Mouse (Mus musculus) intestine, embryonic 14.5 days (tissue): ENCODE measurements around the gene Catsperg2. TPM values are rescaled to one million over a fixed set of nuclear protein-coding genes. Genes with fewer than 3 reads are reported as not detected.
A peak's percentile ranks its signal among the peaks of the same experiment; 100 is the strongest.
"Not testable (repeated sequence)": the region's sequence is repeated elsewhere in the genome, so short reads cannot be mapped to it uniquely, and the experiment has no call there.

Experiments
- ATAC-seq: fragments of 200-750 bp; cut with Nextera tagmentation; replicated peaks from 2 replicates; pipeline ENCODE4 v1.8.0; 2017; ENCODE audit warnings: low read depth, moderate number of reproducible peaks, moderate TSS enrichment, moderate library complexity; ENCODE audit not compliant: low FRiP score, low TSS enrichment
- DNase-seq: peaks from one replicate; pipeline ENCODE4 v3.0.0-alpha.2; 2018; ENCODE audit warnings: low spot score
- H3K27ac ChIP-seq: fragments of 300-500 bp; sonication (generic); 2 replicates; pipeline ENCODE4 v1.5.1; 2014; ENCODE audit warnings: low read depth, mild to moderate bottlenecking, control low read depth
- H3K27me3 ChIP-seq: fragments of 300-500 bp; sonication (generic); replicated peaks from 2 replicates; pipeline ENCODE4 v1.6.1; 2014; ENCODE audit warnings: low read length, control low read depth; ENCODE audit not compliant: control insufficient read depth, insufficient read depth
- H3K36me3 ChIP-seq: fragments of 300-500 bp; sonication (generic); 2 replicates; pipeline ENCODE4 v1.6.1; 2014; ENCODE audit warnings: low read length, control low read depth; ENCODE audit not compliant: control insufficient read depth, insufficient read depth
- H3K4me1 ChIP-seq: fragments of 300-500 bp; sonication (generic); replicated peaks from 2 replicates; pipeline ENCODE4 v1.6.1; 2014; ENCODE audit warnings: low read length, control low read depth, mixed read lengths; ENCODE audit not compliant: control insufficient read depth, insufficient read depth
- H3K4me2 ChIP-seq: fragments of 300-500 bp; sonication (generic); 2 replicates; pipeline ENCODE4 v1.6.1; 2014; ENCODE audit warnings: low read length
- H3K4me3 ChIP-seq: fragments of 300-500 bp; sonication (generic); 2 replicates; pipeline ENCODE4 v1.5.1; 2014; ENCODE audit warnings: low read depth, low read length, control low read depth, mixed read lengths
- H3K9ac ChIP-seq: fragments of 300-500 bp; sonication (generic); 2 replicates; pipeline ENCODE4 v1.6.1; 2014; ENCODE audit warnings: mild to moderate bottlenecking, low read length
- H3K9me3 ChIP-seq: fragments of 300-500 bp; sonication (generic); 2 replicates; pipeline ENCODE4 v1.6.1; 2016; ENCODE audit warnings: low read length, control low read depth; ENCODE audit not compliant: control insufficient read depth
- WGBS: fragments of 180-500 bp; shearing (Covaris S2); extraction: QIAGEN DNeasy Blood & Tissue Kit; methylation state at CpG from one replicate; pipeline ENCODE4 v1.1.7; 2014; 5-methylcytosine and 5-hydroxymethylcytosine counted together
- polyA plus RNA-seq: library from polyadenylated mRNA; unstranded; fragments of >200 nt; fragmentation: Nextera tagmentation; extraction: Ambion mirVana; gene quantifications from 2 replicates; pipeline ENCODE4 v1.2.1, GENCODE M21; 2014

Catsperg2 gene
- not detected in 2 replicates for polyA plus RNA-seq

DNA sequence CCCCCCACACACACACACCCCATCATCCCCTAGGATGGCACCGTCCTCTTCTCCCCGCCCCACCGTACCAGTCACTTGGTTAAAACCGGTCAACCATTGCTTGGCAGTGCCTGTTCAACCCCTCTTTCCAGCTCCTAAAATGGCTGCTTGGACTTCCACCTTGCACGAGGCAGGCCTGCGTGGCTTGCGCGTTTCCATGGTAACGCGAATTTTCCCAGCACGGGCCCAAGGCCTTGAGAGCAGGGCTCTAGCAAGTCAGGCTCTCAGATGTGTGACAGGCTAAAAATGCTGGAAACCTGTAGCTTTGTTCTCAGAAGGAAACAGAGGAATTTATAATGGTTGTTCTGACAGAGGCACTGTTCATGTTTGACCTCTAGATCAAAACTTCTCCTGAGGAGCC lies at the start of gene Catsperg2:
Gene Catsperg2, minus strand, starts transcription at position 173 of the 400 bp plus-strand sequence.
- not testable (repeated sequence) for H3K27ac ChIP-seq, DNase-seq, H3K4me3 ChIP-seq, H3K36me3 ChIP-seq, H3K4me1 ChIP-seq, H3K9ac ChIP-seq, H3K4me2 ChIP-seq, H3K27me3 ChIP-seq, H3K9me3 ChIP-seq
- 0 out of 2 replicates have a peak, but pooled peaks have one; percentile 47 for ATAC-seq
- 64% methylated on average over 11 of the region's 11 CpGs for WGBS

DNA sequence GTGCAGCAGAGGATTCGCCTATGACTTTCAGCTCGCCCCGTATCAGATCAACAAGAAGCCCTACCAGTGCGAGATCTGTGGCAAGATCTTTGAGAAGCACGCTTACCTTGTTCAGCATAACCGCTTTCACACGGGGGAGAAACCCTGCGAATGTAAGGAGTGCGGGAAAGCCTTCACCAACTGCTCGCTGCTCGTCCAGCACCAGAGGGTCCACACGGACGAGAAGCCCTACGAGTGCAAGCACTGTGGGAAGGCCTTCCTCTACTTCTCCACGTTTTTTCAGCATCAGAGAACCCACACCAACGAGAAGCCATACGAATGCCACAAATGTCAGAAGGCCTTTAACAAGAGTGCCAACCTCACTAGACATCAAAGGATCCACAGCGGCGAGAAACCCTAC lies 49.7 kb upstream of the Catsperg2 start:
- Histone ChIP-seq H3K9ac (no peak overlapping the region), H3K27ac (no peak overlapping the region), H3K4me2 (no peak overlapping the region), H3K4me3 (no peak overlapping the region), H3K36me3 (peaks cover 83% of the 10 kb centered on the region), H3K27me3 (no peaks in the 10 kb centered on the region), H3K9me3 (0 out of 2 replicates have a peak, but pooled peaks cover 5% of the 10 kb centered on the region), H3K4me1 (no peaks in the 10 kb centered on the region)
- ATAC-seq (no peak), DNase-seq (no peak)
- WGBS: 96% methylated on average over 19 of the region's 19 CpGs

DNA sequence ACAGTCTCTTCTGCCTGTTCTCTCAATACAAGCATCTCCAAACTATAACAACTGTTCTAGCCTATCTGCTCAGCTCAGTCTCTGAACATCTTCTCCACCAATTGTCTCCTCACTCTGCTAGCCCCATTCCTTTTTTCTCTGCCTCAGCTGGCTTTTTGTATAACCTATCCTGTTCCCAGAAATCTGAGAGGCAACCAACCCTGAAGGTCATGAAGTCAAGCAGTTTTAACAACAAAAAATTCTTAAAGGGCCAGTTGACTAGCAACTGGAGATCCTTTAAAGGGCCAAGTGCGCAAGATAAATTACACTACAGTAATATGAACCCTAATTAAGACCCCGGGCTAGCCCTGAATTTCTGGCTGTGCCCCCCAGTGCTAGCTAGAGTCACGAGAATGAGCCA lies 47.5 kb upstream of the Catsperg2 start:
- Histone ChIP-seq H3K9ac (no peak overlapping the region), H3K9me3 (0 out of 2 replicates have a peak, but pooled peaks cover 5% of the 10 kb centered on the region), H3K27me3 (no peaks in the 10 kb centered on the region), H3K36me3 (peaks cover 80% of the 10 kb centered on the region), H3K27ac (no peak overlapping the region), H3K4me1 (peaks cover 5% of the 10 kb centered on the region; the same call in 1 of the 2 replicates), H3K4me2 (no peak overlapping the region), H3K4me3 (no peak overlapping the region)
- DNase-seq (peak; percentile 24), ATAC-seq (no peak)
- 96% methylated on average over 3 of the region's 3 CpGs for WGBS

- WGBS: 90% methylated on average over 7 of the region's 7 CpGs
- 0 out of 2 replicates have a peak, but pooled peaks cover 5% of the 10 kb centered on the region for H3K9me3 ChIP-seq
- no peaks in the 10 kb centered on the region for H3K27me3 ChIP-seq
- H3K4me3 ChIP-seq: no peak overlapping the region
- no peak overlapping the region for H3K27ac ChIP-seq
- no peak overlapping the region for H3K4me2 ChIP-seq
- peak; percentile 13 for DNase-seq
- ATAC-seq: no peak
- H3K36me3 ChIP-seq: peaks cover 72% of the 10 kb centered on the region
- no peak overlapping the region for H3K9ac ChIP-seq
- peaks cover 7% of the 10 kb centered on the region; the same call in 1 of the 2 replicates for H3K4me1 ChIP-seq
These were observed 46.7 kb upstream of the Catsperg2 start for GRCm38 (mm10) chr7:29773503-29773902.

DNA sequence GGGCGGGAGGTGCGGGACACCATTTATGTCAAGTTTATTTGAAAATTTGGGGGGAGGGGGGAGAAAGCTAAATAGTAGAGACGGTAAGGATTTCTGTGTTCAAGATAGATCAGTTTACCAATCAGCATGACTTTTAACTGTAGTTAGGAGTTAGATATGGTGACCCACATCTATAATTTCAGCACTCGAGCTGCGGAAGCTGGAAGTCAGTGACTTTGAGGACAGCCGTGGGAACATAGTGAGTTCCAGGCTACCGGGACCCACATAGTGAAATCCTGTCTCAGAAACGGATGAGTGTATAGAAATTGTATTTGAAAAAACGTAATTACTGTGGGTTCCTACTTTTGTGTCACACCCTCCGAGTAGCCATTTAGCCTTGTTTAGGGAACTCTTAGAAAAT lies 42.1 kb upstream of the Catsperg2 start:
- no peaks in the 10 kb centered on the region for H3K27me3 ChIP-seq
- WGBS: 6% methylated on average over 10 of the region's 10 CpGs
- peak overlapping the region; percentile 67 for H3K4me2 ChIP-seq
- peak overlapping the region; percentile 62 for H3K4me3 ChIP-seq
- peak overlapping the region; percentile 73; the same call in 1 of the 2 replicates for H3K27ac ChIP-seq
- H3K9me3 ChIP-seq: no peaks in the 10 kb centered on the region
- ATAC-seq: no peak
- no peak for DNase-seq
- H3K9ac ChIP-seq: peak overlapping the region; percentile 55
- H3K4me1 ChIP-seq: peaks cover 7% of the 10 kb centered on the region; the same call in 1 of the 2 replicates
- H3K36me3 ChIP-seq: peaks cover 27% of the 10 kb centered on the region

DNA sequence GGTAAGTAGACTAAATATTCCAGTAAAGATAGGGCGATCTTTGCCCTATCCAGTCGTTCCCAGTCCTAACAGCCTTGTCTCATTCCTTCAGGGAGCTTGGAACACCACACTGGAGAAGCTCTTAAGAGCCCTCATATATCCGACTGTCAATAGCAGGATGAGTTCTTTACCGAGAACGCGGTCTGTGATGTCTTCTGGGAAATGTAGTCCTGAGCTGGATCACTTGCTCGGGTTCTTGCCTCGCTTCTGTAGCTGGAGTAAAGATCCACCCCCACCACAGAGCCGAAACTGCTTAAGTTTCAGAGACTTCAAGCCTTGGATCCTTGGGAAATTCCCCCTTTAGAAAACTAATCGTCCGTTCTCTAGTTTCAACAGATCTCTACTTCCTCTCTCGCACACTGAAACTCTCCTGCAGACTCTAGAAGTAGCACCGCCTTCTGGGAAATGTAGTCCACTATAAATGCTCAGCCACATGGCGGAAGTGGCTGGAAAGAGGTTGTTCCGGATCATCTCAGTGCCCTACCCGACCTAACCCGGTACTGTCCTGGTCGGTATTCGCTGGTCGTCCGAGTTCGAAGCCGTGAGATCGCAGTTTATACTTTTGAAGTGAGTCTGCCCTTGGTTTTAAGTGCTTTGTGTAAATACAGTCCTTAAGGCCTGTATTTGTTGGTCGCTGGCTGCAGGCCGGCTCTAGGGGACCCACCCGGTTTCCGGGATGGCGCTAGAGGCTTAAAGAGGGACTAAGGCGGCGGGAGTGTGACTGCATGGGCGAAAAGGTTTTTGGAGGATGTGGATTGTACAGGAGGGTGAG lies 41.5 kb upstream of the Catsperg2 start, which contains the start of gene Zfp84:
Gene Zfp84, plus strand, starts transcription at position 463 of the 811 bp plus-strand sequence.
- ATAC-seq: peak; percentile 94
- Histone ChIP-seq H3K9me3 (no peaks in the 10 kb centered on the region), H3K27ac (peak within 1 kb of the TSS; percentile 73), H3K9ac (peak within 1 kb of the TSS; percentile 55), H3K4me1 (peaks cover 7% of the 10 kb centered on the region; the same call in 1 of the 2 replicates), H3K27me3 (no peaks in the 10 kb centered on the region), H3K4me3 (peak within 1 kb of the TSS; percentile 62), H3K36me3 (peaks cover 20% of the 10 kb centered on the region), H3K4me2 (peak within 1 kb of the TSS; percentile 76)
- DNase-seq: peak; percentile 91
- under 1% methylated on average over 32 of the region's 32 CpGs for WGBS

DNA sequence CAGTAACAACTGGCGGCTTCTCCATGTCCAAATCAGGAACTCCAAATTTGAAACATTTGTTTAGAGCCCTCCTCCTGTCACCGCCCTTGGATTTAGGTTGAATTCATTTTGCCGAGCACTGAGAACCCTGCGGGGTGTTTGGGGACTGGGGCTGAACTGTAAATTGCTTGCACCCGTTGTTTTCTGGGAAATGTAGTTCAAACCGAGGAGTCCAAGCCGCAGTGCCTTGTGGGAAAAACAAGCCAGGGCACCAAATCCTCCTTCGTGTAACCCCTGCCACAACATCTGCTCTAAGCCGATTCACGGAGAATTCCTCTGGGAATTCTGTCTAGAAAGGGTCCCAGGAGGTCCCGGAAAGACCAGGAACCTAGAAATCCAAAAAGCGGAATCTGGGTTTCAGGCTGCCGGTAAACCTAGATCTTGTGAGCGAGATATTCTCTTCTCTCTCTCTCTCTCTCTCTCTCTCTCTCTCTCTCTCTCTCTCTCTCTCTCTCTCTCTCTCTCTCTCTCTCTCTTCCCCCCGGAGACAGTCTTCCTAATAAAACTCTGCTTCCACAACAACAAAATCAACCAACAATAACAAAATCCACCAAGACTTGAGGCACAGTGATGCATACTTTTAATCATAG lies 40.3 kb upstream of the Catsperg2 start:
- Histone ChIP-seq H3K27ac (peak overlapping the region; percentile 73; the same call in 1 of the 2 replicates), H3K4me1 (peaks cover 7% of the 10 kb centered on the region; the same call in 1 of the 2 replicates), H3K4me2 (peak overlapping the region; percentile 76), H3K36me3 (peaks cover 11% of the 10 kb centered on the region; the same call in 1 of the 2 replicates), H3K27me3 (no peaks in the 10 kb centered on the region), H3K9me3 (no peaks in the 10 kb centered on the region), H3K9ac (peak overlapping the region; percentile 45), H3K4me3 (peak overlapping the region; percentile 62)
- ATAC-seq (peak; percentile 57), DNase-seq (peak; percentile 88)
- WGBS: under 1% methylated on average over 15 of the region's 15 CpGs

DNA sequence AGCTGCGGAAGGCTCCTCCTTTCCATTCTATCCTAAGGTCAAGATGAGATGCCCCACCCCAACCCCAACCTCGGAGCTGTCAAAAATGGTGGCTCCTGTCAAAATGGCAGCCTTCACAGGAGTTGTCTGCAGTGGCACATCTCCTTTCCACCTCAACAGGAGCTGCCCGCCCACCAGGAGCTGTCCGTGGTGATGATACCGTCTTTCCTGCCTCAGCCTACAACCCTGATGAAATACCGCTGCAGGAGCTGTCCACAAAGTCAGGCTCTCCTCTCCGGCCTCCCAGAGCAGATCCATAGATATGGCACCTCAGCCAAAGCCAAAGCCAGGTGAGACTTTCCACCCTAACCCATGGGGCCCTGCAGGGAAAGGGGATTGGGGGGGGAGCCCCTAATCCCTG lies 37.9 kb upstream of the Catsperg2 start:
- H3K4me3 ChIP-seq: no peak overlapping the region
- no peaks in the 10 kb centered on the region for H3K27me3 ChIP-seq
- no peak overlapping the region for H3K4me2 ChIP-seq
- 77% methylated on average over 7 of the region's 7 CpGs for WGBS
- no peaks in the 10 kb centered on the region for H3K36me3 ChIP-seq
- H3K4me1 ChIP-seq: peaks cover 5% of the 10 kb centered on the region; the same call in 1 of the 2 replicates
- no peak overlapping the region for H3K9ac ChIP-seq
- H3K9me3 ChIP-seq: no peaks in the 10 kb centered on the region
- H3K27ac ChIP-seq: no peak overlapping the region
- ATAC-seq (no peak), DNase-seq (no peak)
